Mouse (Mus musculus) spleen, postnatal 4 days (tissue): Measurements from ENCODE around the gene Slc9a6.

ENCODE experiments used
- DNase-seq, 2 experiments: peaks; one replicate each; pipeline ENCODE4 v3.0.0; 2022; ENCODE audit warnings: low spot score in 2 of 2

The Slc9a6 gene

GRCm38 (mm10) chrX:56609623-56610317 lies at the start of gene Slc9a6:
Slc9a6 (plus strand) TSS chrX:56609757.
- peak; percentile 69 to 77 for DNase-seq

GRCm38 (mm10) chrX:56572465-56572864 lies 37.1 kb upstream of the Slc9a6 start:
- no peak for DNase-seq

GRCm38 (mm10) chrX:56578200-56578599 lies 31.4 kb upstream of the Slc9a6 start:
- no peak for DNase-seq

- no peak for DNase-seq
These were observed 12.2 kb upstream of the Slc9a6 start for GRCm38 (mm10) chrX:56597219-56597886.

- DNase-seq, result peak; percentile 84 to 89
These were observed 11.5 kb upstream of the Slc9a6 start, which contains the start of gene Mmgt1 for GRCm38 (mm10) chrX:56597887-56598640. Mmgt1 (minus strand) TSS chrX:56598069.

GRCm38 (mm10) chrX:56606536-56606935 lies 3.0 kb upstream of the Slc9a6 start:
- no peak for DNase-seq

GRCm38 (mm10) chrX:56607032-56607710 lies 2.4 kb upstream of the Slc9a6 start:
- no peak for DNase-seq

- no peak for DNase-seq
These were observed 303 bp upstream of the Slc9a6 start for GRCm38 (mm10) chrX:56609285-56609622.

- no peak for DNase-seq
These were observed 749 bp downstream of the Slc9a6 start for GRCm38 (mm10) chrX:56610318-56610694.

GRCm38 (mm10) chrX:56615236-56615635 lies 5.7 kb downstream of the Slc9a6 start:
- no peak for DNase-seq

- no peak for DNase-seq
These were observed 26.6 kb downstream of the Slc9a6 start for GRCm38 (mm10) chrX:56636185-56636584.

- no peak for DNase-seq
These were observed 30.5 kb downstream of the Slc9a6 start for GRCm38 (mm10) chrX:56640066-56640465.

- no peak for DNase-seq
These were observed 40.2 kb downstream of the Slc9a6 start for GRCm38 (mm10) chrX:56649549-56650354.

GRCm38 (mm10) chrX:56650355-56650652 lies 40.7 kb downstream of the Slc9a6 start:
- DNase-seq, result no peak

- DNase-seq, result no peak
These were observed 41.3 kb downstream of the Slc9a6 start for GRCm38 (mm10) chrX:56650885-56651284.

- no peak for DNase-seq
These were observed 42.2 kb downstream of the Slc9a6 start for GRCm38 (mm10) chrX:56651738-56652137.

GRCm38 (mm10) chrX:56655686-56656085 lies 46.1 kb downstream of the Slc9a6 start:
- DNase-seq, result no peak

- DNase-seq, result no peak
These were observed 49.7 kb downstream of the Slc9a6 start for GRCm38 (mm10) chrX:56659286-56659685.

- no peak for DNase-seq
These were observed 51.6 kb downstream of the Slc9a6 start for GRCm38 (mm10) chrX:56661143-56661542.

- no peak for DNase-seq
These were observed 52.8 kb downstream of the Slc9a6 start for GRCm38 (mm10) chrX:56662316-56662715.

GRCm38 (mm10) chrX:56663377-56663776 lies 53.8 kb downstream of the Slc9a6 start:
- no peak for DNase-seq
